Mouse (Mus musculus): Measurements from ENCODE around the gene Capn12. TPM values are rescaled to one million over a fixed set of nuclear protein-coding genes. Genes with fewer than 3 reads are reported as not detected.
"Not testable (repeated sequence)": the region's sequence is repeated elsewhere in the genome, so short reads cannot be mapped to it uniquely, and the experiment has no call there.

The Capn12 gene
- polyA plus RNA-seq, 1 experiment from 2014 or later = 0.64 TPM

DNA sequence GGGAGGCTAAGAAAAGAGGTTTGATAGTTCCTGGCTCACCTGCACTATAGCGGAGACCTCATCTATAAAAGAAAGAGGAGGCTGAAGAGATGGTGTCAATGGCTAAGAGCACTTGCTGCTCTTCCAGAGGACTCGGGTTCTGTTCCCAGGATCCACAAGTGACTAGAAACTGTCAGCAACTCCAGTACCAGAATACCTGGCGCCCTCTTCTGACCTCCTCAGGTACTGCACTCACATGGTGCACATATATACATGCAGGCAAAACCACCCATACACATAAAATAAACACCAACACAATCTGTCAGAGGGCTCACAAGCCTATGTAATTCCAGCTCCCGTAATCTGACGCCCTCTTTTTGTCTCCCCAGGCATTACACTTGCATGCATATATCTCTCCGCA is 20.3 kb upstream of the Capn12 start:
- no peak overlapping the region for H3K4me2 ChIP-seq (replicated peaks; ENCODE audit: low read depth, low read length)
- no peak for ATAC-seq (ENCODE audit: low FRiP score, low TSS enrichment)
- peaks cover 4% of the 10 kb centered on the region; the same call in 1 of the 2 replicates for H3K9me3 ChIP-seq (ENCODE audit: control insufficient read depth, low read length)
- H3K27ac ChIP-seq (ENCODE audit: low read depth, low read length) = no peak overlapping the region
- H3K36me3 ChIP-seq (ENCODE audit: control insufficient read depth, insufficient read depth, low read length) = no peaks in the 10 kb centered on the region
- no peak overlapping the region for H3K9ac ChIP-seq (ENCODE audit: low read depth, low read length)
- no peak overlapping the region for H3K4me3 ChIP-seq (ENCODE audit: low read length)
- no peaks in the 10 kb centered on the region for H3K27me3 ChIP-seq (ENCODE audit: control insufficient read depth, insufficient read depth, low read length)
- peaks cover 12% of the 10 kb centered on the region for H3K4me1 ChIP-seq (ENCODE audit: control insufficient read depth, insufficient read depth, low read length)
- 89% methylated on average over 6 of the region's 6 CpGs for WGBS

DNA sequence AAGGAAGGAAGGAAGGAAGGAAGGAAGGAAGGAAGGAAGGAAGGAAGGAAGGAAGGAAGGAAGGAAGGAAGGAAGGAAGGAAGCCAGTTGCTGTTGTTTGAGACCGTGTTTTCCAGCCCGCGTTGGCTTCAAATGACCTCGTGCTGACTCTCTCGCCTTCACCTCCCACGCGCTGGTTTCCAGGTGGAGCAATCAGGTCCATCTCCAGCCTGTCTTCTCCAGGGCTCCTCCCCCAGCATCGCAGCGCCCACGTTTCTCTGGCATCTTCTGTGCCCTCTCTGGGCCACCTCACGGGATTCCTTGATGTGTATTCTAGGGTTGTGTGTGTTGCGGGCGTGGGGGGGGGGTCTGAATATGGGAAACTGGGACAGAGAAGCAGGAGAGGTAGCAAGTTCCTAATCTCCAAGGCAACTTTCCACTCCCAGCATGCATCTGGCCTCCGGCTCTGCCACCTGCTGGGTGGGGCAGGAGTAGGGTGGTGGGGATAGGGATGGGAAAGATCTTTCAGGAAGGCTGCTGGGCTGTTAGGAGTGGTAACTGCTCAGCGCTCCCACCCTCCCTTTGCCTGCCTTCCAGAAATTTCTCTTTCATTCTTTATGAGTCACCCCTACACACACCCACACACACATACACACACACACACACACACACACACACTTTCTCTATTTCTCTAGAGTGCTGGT is 18.3 kb upstream of the Capn12 start:
- Histone ChIP-seq H3K9ac (ENCODE audit: low read depth, low read length) (no peak overlapping the region), H3K4me1 (ENCODE audit: control insufficient read depth, insufficient read depth, low read length) (peaks cover 12% of the 10 kb centered on the region), H3K9me3 (ENCODE audit: control insufficient read depth, low read length) (peaks cover 4% of the 10 kb centered on the region; the same call in 1 of the 2 replicates), H3K36me3 (ENCODE audit: control insufficient read depth, insufficient read depth, low read length) (no peaks in the 10 kb centered on the region), H3K4me3 (ENCODE audit: low read length) (no peak overlapping the region), H3K4me2 (replicated peaks; ENCODE audit: low read depth, low read length) (no peak overlapping the region), H3K27me3 (ENCODE audit: control insufficient read depth, insufficient read depth, low read length) (no peaks in the 10 kb centered on the region), H3K27ac (ENCODE audit: low read depth, low read length) (no peak overlapping the region)
- WGBS = 74% methylated on average over 15 of the region's 15 CpGs
- no peak for ATAC-seq (ENCODE audit: low FRiP score, low TSS enrichment)

DNA sequence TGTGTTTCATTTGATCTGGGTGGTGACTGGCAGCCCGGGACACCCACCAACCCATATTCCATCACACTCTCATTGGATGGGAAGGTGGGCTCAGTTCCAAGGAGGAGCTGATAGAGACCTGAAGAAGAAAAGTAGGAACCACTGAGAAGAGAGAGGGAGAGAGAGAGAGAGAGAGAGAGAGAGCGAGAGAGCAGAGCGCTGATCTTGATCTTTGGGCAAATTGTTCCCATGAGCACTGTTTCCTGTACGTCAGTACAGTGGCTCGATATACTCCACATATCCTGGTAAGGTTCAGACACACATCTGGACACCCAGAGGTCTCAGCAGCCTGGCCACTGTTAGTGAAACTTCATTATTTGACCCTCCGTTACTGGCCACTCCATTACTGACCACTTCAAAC is 17.7 kb upstream of the Capn12 start, which contains the start of gene Lgals7:
TSS of gene Lgals7 (plus strand) at position 314 of the 400 bp plus-strand sequence.
- H3K36me3 ChIP-seq (ENCODE audit: control insufficient read depth, insufficient read depth, low read length) = no peaks in the 10 kb centered on the region
- H3K9ac ChIP-seq (ENCODE audit: low read depth, low read length) = 0 out of 2 replicates have a peak within 1 kb of the TSS, but pooled peaks have one; percentile 12
- 85% methylated on average over 6 of the region's 6 CpGs for WGBS
- no peaks in the 10 kb centered on the region for H3K27me3 ChIP-seq (ENCODE audit: control insufficient read depth, insufficient read depth, low read length)
- 0 out of 2 replicates have a peak within 1 kb of the TSS, but pooled peaks have one; percentile 17 for H3K27ac ChIP-seq (ENCODE audit: low read depth, low read length)
- peaks cover 12% of the 10 kb centered on the region for H3K4me1 ChIP-seq (ENCODE audit: control insufficient read depth, insufficient read depth, low read length)
- peaks cover 4% of the 10 kb centered on the region; the same call in 1 of the 2 replicates for H3K9me3 ChIP-seq (ENCODE audit: control insufficient read depth, low read length)
- no peak for ATAC-seq (ENCODE audit: low FRiP score, low TSS enrichment)
- H3K4me3 ChIP-seq (ENCODE audit: low read length) = no peak within 1 kb of the TSS
- no peak within 1 kb of the TSS for H3K4me2 ChIP-seq (replicated peaks; ENCODE audit: low read depth, low read length)

DNA sequence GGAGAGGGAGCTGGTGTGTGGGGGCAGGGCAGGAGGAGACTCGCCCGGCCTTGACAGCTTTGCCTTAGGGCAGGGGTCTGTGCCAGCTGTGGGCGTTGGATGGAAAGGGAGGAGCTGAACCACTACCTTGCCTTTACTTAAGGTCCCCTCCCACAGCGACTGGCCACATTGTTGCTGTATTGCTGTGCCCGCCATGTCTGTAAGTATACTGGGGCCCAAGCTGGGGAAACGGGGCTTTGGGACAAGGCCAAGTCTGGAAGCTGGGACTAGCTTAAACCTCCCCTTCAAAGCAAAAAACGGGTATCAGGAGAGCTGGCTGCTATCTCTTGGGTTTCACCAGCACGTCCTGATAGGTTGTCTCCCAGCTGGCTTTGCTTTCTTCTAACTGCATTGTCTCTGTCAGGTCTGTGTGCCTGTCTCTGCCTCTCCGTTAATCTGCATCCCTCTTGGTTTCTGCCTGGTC is 16.9 kb upstream of the Capn12 start:
- H3K36me3 ChIP-seq (ENCODE audit: control insufficient read depth, insufficient read depth, low read length) = no peaks in the 10 kb centered on the region
- 0 out of 2 replicates have a peak overlapping the region, but pooled peaks have one; percentile 17 for H3K27ac ChIP-seq (ENCODE audit: low read depth, low read length)
- no peak overlapping the region for H3K4me2 ChIP-seq (replicated peaks; ENCODE audit: low read depth, low read length)
- 0 out of 2 replicates have a peak overlapping the region, but pooled peaks have one; percentile 12 for H3K9ac ChIP-seq (ENCODE audit: low read depth, low read length)
- H3K4me3 ChIP-seq (ENCODE audit: low read length) = no peak overlapping the region
- H3K9me3 ChIP-seq (ENCODE audit: control insufficient read depth, low read length) = peaks cover 4% of the 10 kb centered on the region; the same call in 1 of the 2 replicates
- H3K4me1 ChIP-seq (ENCODE audit: control insufficient read depth, insufficient read depth, low read length) = peaks cover 12% of the 10 kb centered on the region
- H3K27me3 ChIP-seq (ENCODE audit: control insufficient read depth, insufficient read depth, low read length) = no peaks in the 10 kb centered on the region
- 47% methylated on average over 9 of the region's 9 CpGs for WGBS
- no peak for ATAC-seq (ENCODE audit: low FRiP score, low TSS enrichment)

DNA sequence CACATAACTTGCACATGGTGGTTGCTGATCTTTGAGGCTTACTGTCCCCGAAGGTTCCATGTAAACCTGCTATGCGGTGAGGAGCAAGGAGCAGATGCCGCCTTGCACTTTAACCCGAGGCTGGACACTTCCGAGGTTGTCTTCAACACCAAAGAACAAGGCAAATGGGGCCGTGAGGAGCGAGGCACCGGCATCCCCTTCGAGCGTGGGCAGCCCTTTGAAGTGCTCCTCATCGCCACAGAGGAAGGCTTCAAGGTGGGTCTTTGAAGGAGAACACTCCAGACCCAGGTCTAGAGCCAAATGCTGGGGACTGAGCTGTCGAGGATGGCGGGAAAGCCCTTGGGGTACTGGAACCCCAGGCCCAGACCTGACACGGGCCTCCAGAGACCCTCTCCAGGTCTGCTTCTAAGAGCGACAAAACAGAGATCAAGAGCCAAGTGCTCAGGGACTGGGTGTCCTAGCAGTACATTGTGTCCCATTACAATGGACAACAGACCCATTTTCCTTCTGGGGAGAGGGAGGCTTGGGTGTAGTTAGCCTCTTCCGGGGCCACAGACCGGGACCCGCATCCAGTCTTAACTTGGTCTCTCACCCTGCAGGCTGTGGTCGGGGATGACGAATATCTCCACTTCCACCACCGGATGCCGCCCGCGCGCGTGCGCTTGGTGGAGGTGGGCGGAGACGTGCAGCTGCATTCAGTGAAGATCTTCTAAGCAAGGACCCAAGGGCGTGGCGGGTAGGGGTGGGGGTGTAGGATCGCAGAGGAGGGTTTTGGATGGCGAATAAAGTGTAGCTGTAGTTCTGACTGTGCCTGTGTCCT is 15.5 kb upstream of the Capn12 start:
- Histone ChIP-seq H3K27ac (ENCODE audit: low read depth, low read length) (no peak overlapping the region), H3K4me2 (replicated peaks; ENCODE audit: low read depth, low read length) (peak overlapping the region; percentile 41), H3K36me3 (ENCODE audit: control insufficient read depth, insufficient read depth, low read length) (no peaks in the 10 kb centered on the region), H3K4me3 (ENCODE audit: low read length) (peak overlapping the region; percentile 25; the same call in 1 of the 2 replicates), H3K9me3 (ENCODE audit: control insufficient read depth, low read length) (peaks cover 4% of the 10 kb centered on the region; the same call in 1 of the 2 replicates), H3K9ac (ENCODE audit: low read depth, low read length) (peak overlapping the region; percentile 40; the same call in 1 of the 2 replicates), H3K27me3 (ENCODE audit: control insufficient read depth, insufficient read depth, low read length) (no peaks in the 10 kb centered on the region), H3K4me1 (ENCODE audit: control insufficient read depth, insufficient read depth, low read length) (peaks cover 12% of the 10 kb centered on the region)
- 32% methylated on average over 33 of the region's 33 CpGs for WGBS
- ATAC-seq (ENCODE audit: low FRiP score, low TSS enrichment) = peak; percentile 67

DNA sequence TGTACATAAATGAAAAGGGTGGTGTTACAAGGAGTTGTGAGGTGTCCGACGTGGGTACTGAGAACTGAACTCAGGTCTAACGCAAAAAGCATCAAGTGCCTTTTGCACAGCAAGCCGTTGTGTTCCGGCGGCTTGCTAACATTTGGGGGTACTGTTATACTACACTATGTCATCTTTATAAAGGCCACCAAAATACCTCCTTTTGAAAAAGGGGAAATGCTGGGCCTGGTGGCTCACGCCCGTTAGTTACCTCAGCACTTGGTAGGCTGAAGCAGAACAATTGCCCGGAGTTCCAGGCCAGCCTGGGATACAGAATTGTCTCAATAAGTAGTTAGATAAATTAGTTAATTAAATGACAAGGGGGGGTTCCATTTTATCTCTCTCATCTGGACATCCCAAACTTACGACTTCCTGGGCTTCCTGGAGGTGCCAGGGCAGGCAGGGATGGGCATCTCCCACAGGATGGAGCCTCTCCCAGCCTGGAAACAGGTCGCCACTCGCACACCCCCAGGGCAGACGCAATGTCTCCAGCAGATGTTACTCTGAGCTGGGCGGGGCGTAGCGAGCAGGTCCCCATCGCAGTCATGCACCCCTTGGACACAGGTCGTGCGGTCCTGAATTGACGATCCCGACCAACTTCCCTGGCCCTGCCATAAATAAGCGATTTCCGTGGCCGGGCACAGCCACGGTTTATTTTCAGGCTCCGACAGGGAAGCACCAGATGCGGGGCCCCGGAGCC is 14.3 kb upstream of the Capn12 start:
- Histone ChIP-seq H3K36me3 (ENCODE audit: control insufficient read depth, insufficient read depth, low read length) (no peaks in the 10 kb centered on the region), H3K27ac (ENCODE audit: low read depth, low read length) (no peak overlapping the region), H3K27me3 (ENCODE audit: control insufficient read depth, insufficient read depth, low read length) (no peaks in the 10 kb centered on the region), H3K4me2 (replicated peaks; ENCODE audit: low read depth, low read length) (no peak overlapping the region), H3K9ac (ENCODE audit: low read depth, low read length) (no peak overlapping the region), H3K9me3 (ENCODE audit: control insufficient read depth, low read length) (no peaks in the 10 kb centered on the region), H3K4me3 (ENCODE audit: low read length) (no peak overlapping the region), H3K4me1 (ENCODE audit: control insufficient read depth, insufficient read depth, low read length) (peaks cover 12% of the 10 kb centered on the region)
- ATAC-seq (ENCODE audit: low FRiP score, low TSS enrichment) = no peak
- WGBS = 90% methylated on average over 28 of the region's 28 CpGs

DNA sequence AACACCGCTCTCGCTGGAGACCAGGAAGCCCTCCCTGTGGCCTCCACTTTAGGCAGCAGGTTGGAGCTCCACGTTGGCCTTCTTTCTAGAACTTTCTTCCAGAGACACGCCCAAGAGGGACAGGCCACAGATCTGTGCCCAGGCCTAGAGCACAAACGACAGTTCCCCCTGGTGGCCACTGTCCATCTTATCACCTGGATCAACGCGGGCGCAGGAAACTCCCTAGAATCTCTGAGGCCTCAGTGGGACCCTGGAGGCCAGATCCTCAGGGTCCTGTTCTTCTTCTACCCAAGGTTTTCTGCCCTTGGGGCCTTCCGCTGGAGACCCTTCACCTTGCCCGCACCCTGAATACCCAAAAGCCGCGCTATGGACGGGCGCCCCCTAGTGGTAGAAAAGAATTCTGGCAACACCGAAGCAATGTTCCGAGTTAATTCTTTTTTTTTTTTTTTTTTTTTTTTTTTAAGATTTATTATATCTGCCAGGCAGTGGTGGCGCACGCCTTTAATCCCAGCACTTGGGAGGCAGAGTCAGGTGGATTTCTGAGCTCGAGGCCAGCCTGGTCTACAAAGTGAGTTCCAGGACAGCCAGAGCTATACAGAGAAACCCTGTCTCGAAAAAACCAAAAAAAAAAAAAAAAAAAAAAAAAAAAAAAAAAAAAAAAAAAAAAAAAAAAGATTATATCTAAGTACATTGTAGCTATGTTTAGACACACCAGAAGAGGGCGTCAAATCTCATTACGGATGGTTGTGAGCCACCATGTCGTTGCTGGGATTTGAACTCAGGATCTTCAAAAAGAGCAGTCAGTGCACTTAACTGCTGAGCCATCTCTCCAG is 13.5 kb upstream of the Capn12 start:
- not testable (repeated sequence) for H3K4me2 ChIP-seq (replicated peaks; ENCODE audit: low read depth, low read length); H3K36me3 ChIP-seq (ENCODE audit: control insufficient read depth, insufficient read depth, low read length); H3K9ac ChIP-seq (ENCODE audit: low read depth, low read length); H3K27me3 ChIP-seq (ENCODE audit: control insufficient read depth, insufficient read depth, low read length); H3K4me3 ChIP-seq (ENCODE audit: low read length); H3K9me3 ChIP-seq (ENCODE audit: control insufficient read depth, low read length); H3K27ac ChIP-seq (ENCODE audit: low read depth, low read length)
- 33% methylated on average over 23 of the region's 23 CpGs for WGBS
- ATAC-seq (ENCODE audit: low FRiP score, low TSS enrichment) = peak; percentile 37; the same call in 1 of the 2 replicates
- peaks cover 12% of the 10 kb centered on the region for H3K4me1 ChIP-seq (ENCODE audit: control insufficient read depth, insufficient read depth, low read length)

Measured in kidney, embryonic 14.5 days (tissue).